Mouse (Mus musculus) thymus, adult 2 months (tissue): ENCODE measurements around the gene Tekt5. TPM values are rescaled to one million over a fixed set of nuclear protein-coding genes. Genes with fewer than 3 reads are reported as not detected.

ENCODE experiments used
- DNase-seq: peaks from one replicate; pipeline ENCODE4 v3.0.0; 2021
- H3K27ac ChIP-seq: fragments of 200-500 bp; 2 replicates; pipeline ENCODE4 v1.5.1; 2012; ENCODE audit warnings: low read length, control low read depth; ENCODE audit not compliant: control insufficient read depth, insufficient read depth
- H3K27me3 ChIP-seq: fragments of 200-500 bp; 2 replicates; pipeline ENCODE4 v1.6.1; 2012; ENCODE audit warnings: mild to moderate bottlenecking, low read length, moderate library complexity, mixed read lengths; ENCODE audit not compliant: control insufficient read depth, insufficient read depth
- H3K36me3 ChIP-seq: fragments of 200-500 bp; 2 replicates; pipeline ENCODE4 v1.6.1; 2012; ENCODE audit warnings: mild to moderate bottlenecking, low read length, moderate library complexity; ENCODE audit not compliant: control insufficient read depth, insufficient read depth
- H3K4me1 ChIP-seq: fragments of 200-500 bp; replicated peaks from 2 replicates; pipeline ENCODE4 v1.6.1; 2012; ENCODE audit warnings: low read length; ENCODE audit not compliant: control insufficient read depth, insufficient read depth
- H3K4me3 ChIP-seq: fragments of 200-500 bp; 2 replicates; pipeline ENCODE4 v1.5.1; 2012; ENCODE audit warnings: mild to moderate bottlenecking, low read length, control low read depth, moderate library complexity; ENCODE audit not compliant: control insufficient read depth, insufficient read depth
- CTCF ChIP-seq: fragments of 200-500 bp; IDR thresholded peaks from 2 replicates; pipeline ENCODE4 v1.5.1; 2012; ENCODE audit warnings: mild to moderate bottlenecking, control low read depth, low read length, moderate library complexity, borderline replicate concordance; ENCODE audit not compliant: control insufficient read depth, poor library complexity, insufficient read depth; ENCODE audit errors: extremely low read depth
- POLR2A ChIP-seq: fragments of 200-500 bp; IDR thresholded peaks from 2 replicates; pipeline ENCODE4 v1.6.1; 2012; ENCODE audit warnings: mild to moderate bottlenecking, low read length, control low read depth, moderate library complexity; ENCODE audit not compliant: control insufficient read depth, poor library complexity, insufficient read depth; ENCODE audit errors: extremely low read depth
- WGBS: fragments of 180-500 bp; shearing (Covaris S2); methylation state at CpG from one replicate; pipeline ENCODE4 v1.1.7; 2018; 5-methylcytosine and 5-hydroxymethylcytosine counted together
- polyA plus RNA-seq: library from polyadenylated mRNA; depleted of rRNA; stranded (reverse); fragments of >200 nt; gene quantifications from 2 replicates; pipeline ENCODE4 v1.2.3, GENCODE M21; 2012

Gene Tekt5
- polyA plus RNA-seq, 1 experiment = 1.7 TPM

- H3K36me3 ChIP-seq = peaks cover 8% of the 10 kb centered on the region
- H3K27ac ChIP-seq = no peak within 1 kb of the TSS
- peak within 1 kb of the TSS; percentile 62 for H3K4me3 ChIP-seq
- 3% methylated on average over 56 of the region's 56 CpGs for WGBS
- no peaks in the 10 kb centered on the region for H3K4me1 ChIP-seq
- no peaks in the 10 kb centered on the region for H3K27me3 ChIP-seq
- TF ChIP-seq CTCF (peak; percentile 77; the same call in 1 of the 2 replicates), POLR2A (no peak; the same call in none of the 2 replicates)
- peak; percentile 89 for DNase-seq
Measured at GRCm38 (mm10) chr16:10411764-10412746, 16.8 kb upstream of the Tekt5 start, which contains the start of gene Nubp1. Gene Nubp1, plus strand, starts transcription at chr16:10411948.

- H3K4me1 ChIP-seq = no peaks in the 10 kb centered on the region
- H3K4me3 ChIP-seq = no peak overlapping the region
- DNase-seq = peak; percentile 85
- H3K27ac ChIP-seq = no peak overlapping the region
- no peaks in the 10 kb centered on the region for H3K36me3 ChIP-seq
- peak; percentile 59; the same call in 1 of the 2 replicates for TF ChIP-seq CTCF
- no peak for TF ChIP-seq POLR2A
- no peaks in the 10 kb centered on the region for H3K27me3 ChIP-seq
- 36% methylated on average over 7 of the region's 7 CpGs for WGBS
Measured at GRCm38 (mm10) chr16:10399160-10399559, 3.9 kb upstream of the Tekt5 start.

- no peak for DNase-seq
- no peak overlapping the region for H3K27ac ChIP-seq
- whole genome bisulfite sequencing = 83% methylated on average over 5 of the region's 5 CpGs
Measured at GRCm38 (mm10) chr16:10398755-10399154, 3.5 kb upstream of the Tekt5 start.

GRCm38 (mm10) chr16:10392587-10392986 is 2.7 kb downstream of the Tekt5 start:
- peak; percentile 28 for DNase-seq
- TF ChIP-seq POLR2A = no peak
- no peak for TF ChIP-seq CTCF
- Histone ChIP-seq H3K27me3 (no peaks in the 10 kb centered on the region), H3K36me3 (no peaks in the 10 kb centered on the region), H3K27ac (peak overlapping the region; percentile 37), H3K4me1 (peaks cover 6% of the 10 kb centered on the region), H3K4me3 (no peak overlapping the region)
- 22% methylated on average over 9 of the region's 9 CpGs for WGBS

More at GRCm38 (mm10) chr16:10398755-10399154, 3.5 kb upstream of the Tekt5 start:
- H3K4me1 ChIP-seq = no peaks in the 10 kb centered on the region
- no peaks in the 10 kb centered on the region for H3K27me3 ChIP-seq
- no peaks in the 10 kb centered on the region for H3K36me3 ChIP-seq
- TF ChIP-seq CTCF (no peak), POLR2A (no peak)
- no peak overlapping the region for H3K4me3 ChIP-seq

GRCm38 (mm10) chr16:10388634-10389365 is 6.5 kb downstream of the Tekt5 start:
- no peak for DNase-seq
- Histone ChIP-seq H3K27ac (no peak overlapping the region), H3K4me3 (no peak overlapping the region), H3K27me3 (no peaks in the 10 kb centered on the region), H3K36me3 (no peaks in the 10 kb centered on the region), H3K4me1 (peaks cover 12% of the 10 kb centered on the region)
- TF ChIP-seq POLR2A (no peak), CTCF (no peak)
- WGBS = 97% methylated on average over 6 of the region's 6 CpGs

GRCm38 (mm10) chr16:10385261-10385660 is 10.0 kb downstream of the Tekt5 start:
- Histone ChIP-seq H3K27me3 (no peaks in the 10 kb centered on the region), H3K4me3 (no peak overlapping the region), H3K27ac (no peak overlapping the region), H3K4me1 (peaks cover 7% of the 10 kb centered on the region), H3K36me3 (no peaks in the 10 kb centered on the region)
- WGBS = 94% methylated on average over 12 of the region's 12 CpGs
- no peak for TF ChIP-seq CTCF
- no peak for TF ChIP-seq POLR2A
- no peak for DNase-seq
